Mouse (Mus musculus) ES-Bruce4 (cell line): ENCODE results near the gene Rab11fip3. TPM values are rescaled to one million over a fixed set of nuclear protein-coding genes. Genes with fewer than 3 reads are reported as not detected.

Experiments
- H3K27ac ChIP-seq: 2 replicates; pipeline ENCODE4 v1.5.1; 2012; ENCODE audit warnings: low read length, inconsistent platforms; ENCODE audit not compliant: insufficient read depth
- H3K27me3 ChIP-seq: 2 replicates; pipeline ENCODE4 v1.6.1; 2012; ENCODE audit warnings: mild to moderate bottlenecking, low read length, inconsistent platforms; ENCODE audit not compliant: control insufficient read depth, poor library complexity, insufficient read depth, severe bottlenecking
- H3K36me3 ChIP-seq: 2 replicates; pipeline ENCODE4 v1.6.1; 2012; ENCODE audit warnings: inconsistent platforms, mild to moderate bottlenecking, low read length, moderate library complexity; ENCODE audit not compliant: control insufficient read depth, poor library complexity, insufficient read depth, severe bottlenecking
- H3K4me1 ChIP-seq: one replicate; pipeline ENCODE4 v1.8.1; 2011; ENCODE audit warnings: low read length; ENCODE audit not compliant: control insufficient read depth, insufficient read depth
- H3K4me3 ChIP-seq: 2 replicates; pipeline ENCODE4 v1.5.1; 2011; ENCODE audit warnings: low read depth, mild to moderate bottlenecking, low read length
- H3K9ac ChIP-seq: 2 replicates; pipeline ENCODE4 v1.6.1; 2012; ENCODE audit warnings: low read depth, mild to moderate bottlenecking, inconsistent platforms; ENCODE audit not compliant: poor library complexity, severe bottlenecking
- H3K9me3 ChIP-seq: replicated peaks from 2 replicates; pipeline ENCODE4 v1.6.1; 2012; ENCODE audit warnings: mild to moderate bottlenecking, low read length, inconsistent platforms; ENCODE audit not compliant: control insufficient read depth, poor library complexity, insufficient read depth, severe bottlenecking
- CTCF ChIP-seq: IDR thresholded peaks from one replicate; pipeline ENCODE4 v1.8.1; 2011; ENCODE audit warnings: low read depth, low read length
- EP300 ChIP-seq: IDR thresholded peaks from 2 replicates; pipeline ENCODE4 v1.6.1; 2011; ENCODE audit warnings: low read depth, low read length; ENCODE audit not compliant: insufficient read depth
- POLR2A ChIP-seq: IDR thresholded peaks from one replicate; pipeline ENCODE4 v1.8.1; 2011; ENCODE audit warnings: low read length; ENCODE audit not compliant: insufficient read depth
- polyA plus RNA-seq: library from polyadenylated mRNA; stranded (reverse); fragments of >200 nt; gene quantifications from 2 replicates; pipeline ENCODE4 v1.2.4, GENCODE M21; 2011; ENCODE audit warnings: low read depth; ENCODE audit not compliant: missing spikeins, insufficient read depth, insufficient read length

The Rab11fip3 gene
- polyA plus RNA-seq, 1 experiment: 27.5 TPM

DNA sequence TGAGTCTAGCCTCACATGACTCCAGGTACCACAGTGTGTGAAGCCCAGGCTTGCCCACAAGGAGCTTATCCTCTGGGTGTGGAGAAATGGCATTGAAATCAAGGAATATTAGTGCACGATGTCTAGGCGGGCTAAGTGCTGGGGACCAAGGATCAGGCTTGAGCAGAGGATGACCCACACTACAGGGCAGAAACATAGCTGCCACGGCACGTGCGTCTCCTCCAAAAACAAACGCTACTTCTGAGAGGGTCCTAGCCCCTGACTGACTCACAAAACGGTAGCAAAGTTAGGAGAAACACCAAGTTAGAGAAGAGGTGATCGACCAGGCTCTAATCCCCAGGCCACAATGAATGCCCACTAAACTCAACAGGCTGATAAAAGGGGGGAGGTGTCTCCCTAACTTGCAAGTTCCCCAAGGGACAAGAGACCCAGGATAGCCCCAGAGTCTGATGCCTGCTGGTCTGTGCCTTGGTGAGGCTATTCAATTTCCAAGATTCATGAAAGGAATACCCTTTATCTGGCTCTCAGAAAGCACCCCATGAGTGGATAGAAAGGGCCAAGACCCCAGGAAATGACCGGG lies 25.3 kb upstream of the Rab11fip3 start:
- Histone ChIP-seq H3K36me3 (peaks cover 17% of the 10 kb centered on the region), H3K27me3 (no peaks in the 10 kb centered on the region), H3K4me1 (no peaks in the 10 kb centered on the region), H3K9ac (peak overlapping the region; percentile 91), H3K27ac (peak overlapping the region; percentile 23), H3K4me3 (peak overlapping the region; percentile 92), H3K9me3 (no peaks in the 10 kb centered on the region)
- TF ChIP-seq POLR2A (no peak), EP300 (no peak), CTCF (no peak)

DNA sequence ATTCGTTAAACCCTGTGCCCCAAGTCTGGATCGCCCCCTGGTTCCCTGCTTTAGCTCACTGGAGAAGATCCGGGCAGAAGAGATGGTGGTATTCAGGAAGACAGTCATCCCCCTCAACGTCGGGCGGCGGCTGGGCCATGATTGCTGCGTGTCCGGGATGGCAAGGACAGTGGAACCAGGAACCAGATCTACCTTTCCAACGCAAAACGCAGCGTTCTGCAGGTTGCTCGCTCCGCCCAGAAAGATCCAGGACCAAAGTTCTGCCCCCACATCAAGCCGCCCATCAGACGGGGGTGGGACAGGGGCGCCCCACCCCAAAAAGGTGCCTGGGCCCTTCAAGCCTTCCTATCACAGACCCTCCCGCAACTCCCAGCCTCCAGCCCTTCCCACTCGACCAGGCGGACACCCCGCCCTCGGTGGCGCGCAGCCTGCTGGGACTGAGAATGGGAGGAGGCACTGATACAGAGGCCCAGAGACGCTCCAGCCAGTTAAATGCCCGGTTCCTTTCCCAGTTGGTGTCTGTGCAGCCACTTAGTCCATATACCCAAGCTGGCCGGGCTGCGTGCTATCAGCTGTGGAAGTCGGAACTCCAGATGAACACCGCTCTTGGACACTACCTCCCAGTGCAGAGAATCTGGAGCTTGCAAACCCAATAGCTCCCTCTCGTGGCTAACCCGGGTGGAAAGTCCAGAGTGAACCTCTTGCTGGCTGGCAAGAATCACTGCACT lies 20.7 kb upstream of the Rab11fip3 start, which contains the start of gene Decr2:
TSS of gene Decr2 (minus strand) at position 433 of the 728 bp plus-strand sequence.
- H3K27me3 ChIP-seq: no peaks in the 10 kb centered on the region
- no peaks in the 10 kb centered on the region for H3K9me3 ChIP-seq
- peak within 1 kb of the TSS; percentile 52 for H3K27ac ChIP-seq
- H3K4me1 ChIP-seq: no peaks in the 10 kb centered on the region
- H3K9ac ChIP-seq: peak within 1 kb of the TSS; percentile 45
- H3K36me3 ChIP-seq: peaks cover 17% of the 10 kb centered on the region
- H3K4me3 ChIP-seq: peak within 1 kb of the TSS; percentile 87
- TF ChIP-seq EP300 (no peak), CTCF (peak; percentile 81), POLR2A (peak; percentile 55)

DNA sequence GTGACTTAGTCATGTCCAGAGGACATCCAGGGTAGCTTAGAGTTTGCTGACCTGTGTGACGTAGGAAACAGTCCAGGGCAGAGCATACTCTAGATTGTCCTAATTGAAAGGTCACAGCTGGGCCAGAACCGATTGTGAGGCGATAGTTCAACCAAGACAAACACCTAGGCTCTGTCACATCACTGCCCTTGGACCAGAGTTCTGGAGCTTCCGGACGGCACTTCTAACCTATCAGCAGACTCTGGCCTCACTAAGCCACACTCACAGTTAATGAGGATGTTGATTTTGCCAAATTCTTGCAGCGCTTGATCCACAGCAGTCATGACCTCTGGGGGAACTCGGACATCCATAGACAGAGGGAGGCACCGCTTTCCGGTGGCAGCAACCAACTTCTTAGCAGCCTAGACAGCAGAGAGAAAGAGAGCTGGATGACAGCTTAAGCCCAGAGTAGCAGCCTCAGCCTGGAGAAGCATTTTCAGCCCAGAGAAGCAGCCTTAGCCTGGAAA lies 17.8 kb upstream of the Rab11fip3 start:
- Histone ChIP-seq H3K9ac (no peak overlapping the region), H3K36me3 (peaks cover 5% of the 10 kb centered on the region), H3K4me3 (no peak overlapping the region), H3K9me3 (no peaks in the 10 kb centered on the region), H3K4me1 (no peaks in the 10 kb centered on the region), H3K27me3 (no peaks in the 10 kb centered on the region), H3K27ac (no peak overlapping the region)
- TF ChIP-seq CTCF (no peak), POLR2A (no peak), EP300 (no peak)

DNA sequence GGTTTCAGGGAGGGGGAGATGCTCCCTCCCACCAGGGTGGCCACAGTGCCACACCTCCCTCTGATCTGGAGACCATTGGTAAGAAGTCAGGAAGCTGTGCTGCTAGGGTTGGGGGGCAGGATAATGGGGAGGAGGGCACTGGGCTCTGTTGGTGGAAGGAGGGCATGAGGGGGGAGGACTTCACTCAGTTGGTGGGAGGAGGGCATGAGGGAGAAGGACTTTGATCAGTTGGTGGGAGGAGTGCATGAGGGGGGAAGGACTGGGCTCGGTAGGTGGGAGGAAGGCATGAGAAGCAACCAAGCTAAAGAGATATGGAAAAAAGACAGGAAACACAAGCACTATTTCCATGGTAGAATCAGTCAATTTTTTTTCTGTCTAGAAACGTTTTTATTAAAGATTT lies 11.5 kb upstream of the Rab11fip3 start:
- Histone ChIP-seq H3K27ac (no peak overlapping the region), H3K4me3 (no peak overlapping the region)

DNA sequence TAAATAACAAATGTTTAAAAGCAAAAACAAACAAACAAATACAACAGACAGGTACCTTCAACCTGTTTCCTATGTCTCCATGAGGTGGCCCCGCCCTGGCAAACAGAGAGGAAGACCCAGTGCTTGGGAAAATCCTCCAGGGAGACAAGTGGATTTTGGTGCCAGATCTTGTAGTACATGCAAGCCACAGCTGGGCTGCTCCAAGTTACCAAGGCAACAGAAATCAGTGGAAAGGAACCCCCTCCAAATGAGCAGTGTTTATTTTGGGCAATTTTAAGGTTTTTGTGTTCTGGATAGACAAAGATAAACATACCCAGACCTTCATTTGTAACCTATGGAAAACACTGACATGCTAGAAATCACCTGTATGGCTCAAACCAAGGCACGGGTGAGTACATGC lies 9.5 kb upstream of the Rab11fip3 start:
- no peak overlapping the region for H3K9ac ChIP-seq
- no peak overlapping the region for H3K27ac ChIP-seq
- no peaks in the 10 kb centered on the region for H3K9me3 ChIP-seq
- no peaks in the 10 kb centered on the region for H3K27me3 ChIP-seq
- H3K36me3 ChIP-seq: no peaks in the 10 kb centered on the region
- TF ChIP-seq POLR2A: no peak
- TF ChIP-seq CTCF: no peak
- no peak for TF ChIP-seq EP300
- H3K4me1 ChIP-seq: no peaks in the 10 kb centered on the region
- no peak overlapping the region for H3K4me3 ChIP-seq

More for the DNA sequence above, 11.5 kb upstream of the Rab11fip3 start:
- no peaks in the 10 kb centered on the region for H3K36me3 ChIP-seq
- H3K9ac ChIP-seq: no peak overlapping the region
- no peaks in the 10 kb centered on the region for H3K9me3 ChIP-seq
- H3K4me1 ChIP-seq: no peaks in the 10 kb centered on the region
- H3K27me3 ChIP-seq: no peaks in the 10 kb centered on the region
- TF ChIP-seq CTCF (no peak), POLR2A (no peak), EP300 (no peak)

DNA sequence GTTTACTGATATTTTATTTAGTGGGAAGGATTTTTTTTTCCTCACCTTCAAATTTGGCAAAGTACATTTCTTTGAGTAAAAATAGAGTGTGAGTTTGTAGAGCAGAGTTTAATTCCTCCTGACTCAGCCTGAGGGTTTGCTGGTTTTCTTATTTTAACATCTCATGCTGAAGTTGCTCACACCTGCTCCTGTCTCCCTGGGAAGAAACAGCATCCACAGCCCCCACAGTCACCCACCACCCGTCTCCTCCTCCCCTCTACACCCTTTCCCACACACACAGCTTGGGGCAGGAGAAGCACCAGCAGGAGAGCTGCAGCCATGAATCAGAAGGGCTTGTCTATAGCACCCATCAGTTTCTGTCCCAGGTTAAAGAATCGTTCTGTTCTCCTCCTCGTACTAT lies 5.9 kb upstream of the Rab11fip3 start:
- Histone ChIP-seq H3K9ac (no peak overlapping the region), H3K27ac (no peak overlapping the region), H3K27me3 (no peaks in the 10 kb centered on the region), H3K4me1 (no peaks in the 10 kb centered on the region), H3K36me3 (no peaks in the 10 kb centered on the region), H3K4me3 (no peak overlapping the region), H3K9me3 (no peaks in the 10 kb centered on the region)
- TF ChIP-seq EP300 (no peak), CTCF (no peak), POLR2A (no peak)
